In the genomic region with DNA sequence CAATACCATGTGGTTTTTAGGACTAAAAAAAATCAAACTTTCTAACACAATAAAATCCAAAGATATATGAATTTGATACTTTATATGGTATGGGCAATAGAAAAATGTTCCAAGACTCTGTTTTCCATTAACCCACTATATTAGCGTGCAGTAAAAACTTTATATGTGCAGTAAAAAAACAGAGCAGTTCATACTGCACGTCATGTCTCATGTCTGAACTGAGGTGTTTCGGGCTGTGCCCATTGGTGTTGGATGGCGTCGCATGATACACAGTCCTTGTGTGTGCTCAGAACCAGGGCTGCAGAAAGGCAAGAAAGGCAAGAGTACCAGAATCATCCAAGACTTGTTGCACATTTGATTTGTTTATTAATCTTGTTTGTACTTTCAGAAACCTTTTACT, we compare ENCODE assay signal across 17 mouse cellular contexts.
"Had no signal": no experiment of that assay in that cellular context is flagged by ENCODE, and none has a peak within 500 bp of the region (broad histone marks: within the 10 kb centered on the region; RNA-seq: fewer than 3 reads in every experiment).

No protein-coding gene starts in this region.

- H3K27ac ChIP-seq: macrophage; midbrain, embryonic 12.5 days; midbrain, embryonic 15.5 days; neural tube, embryonic 12.5 days; neural tube, embryonic 15.5 days; stomach, embryonic 15.5 days had no signal

- H3K27me3 ChIP-seq: midbrain, embryonic 12.5 days; midbrain, embryonic 15.5 days; neural tube, embryonic 12.5 days; neural tube, embryonic 15.5 days; stomach, embryonic 15.5 days had no signal

- H3K9ac ChIP-seq: lung, embryonic 14.5 days; midbrain, embryonic 12.5 days; midbrain, embryonic 15.5 days; neural tube, embryonic 12.5 days; neural tube, embryonic 15.5 days; stomach, embryonic 15.5 days had no signal

- H3K9me3 ChIP-seq: midbrain, embryonic 12.5 days; midbrain, embryonic 15.5 days; neural tube, embryonic 12.5 days; neural tube, embryonic 15.5 days; stomach, embryonic 15.5 days had no signal

- DNase-seq: kidney, adult 18-20 months; kidney, adult 9 months; kidney, postnatal 14 days; kidney, postnatal 4 days; lung, embryonic 14.5 days; right cerebral cortex, adult 18-20 months; right cerebral cortex, postnatal 14 days; right cerebral cortex, postnatal 4 days; spleen, adult 18-20 months; thymus, postnatal 25 days had no signal

- H3K36me3 ChIP-seq: midbrain, embryonic 15.5 days; neural tube, embryonic 12.5 days had no signal

- ATAC-seq: lung, postnatal 0 days; midbrain, embryonic 15.5 days had no signal

- H3K4me2 ChIP-seq: lung, embryonic 14.5 days; midbrain, embryonic 12.5 days; midbrain, embryonic 15.5 days; neural tube, embryonic 12.5 days; neural tube, embryonic 15.5 days; stomach, embryonic 15.5 days had no signal

- H3K4me3 ChIP-seq: midbrain, embryonic 12.5 days; midbrain, embryonic 15.5 days; neural tube, embryonic 12.5 days; neural tube, embryonic 15.5 days; stomach, embryonic 15.5 days had no signal

- H3K4me1 ChIP-seq: midbrain, embryonic 12.5 days; midbrain, embryonic 15.5 days; neural tube, embryonic 12.5 days; neural tube, embryonic 15.5 days; stomach, embryonic 15.5 days had no signal
